Mouse (Mus musculus): ENCODE data around the gene Rdh13. TPM values are rescaled to one million over a fixed set of nuclear protein-coding genes. Genes with fewer than 3 reads are reported as not detected.

Gene Rdh13
- polyA plus RNA-seq, 1 experiment from 2014 or later: 27.3 TPM

DNA sequence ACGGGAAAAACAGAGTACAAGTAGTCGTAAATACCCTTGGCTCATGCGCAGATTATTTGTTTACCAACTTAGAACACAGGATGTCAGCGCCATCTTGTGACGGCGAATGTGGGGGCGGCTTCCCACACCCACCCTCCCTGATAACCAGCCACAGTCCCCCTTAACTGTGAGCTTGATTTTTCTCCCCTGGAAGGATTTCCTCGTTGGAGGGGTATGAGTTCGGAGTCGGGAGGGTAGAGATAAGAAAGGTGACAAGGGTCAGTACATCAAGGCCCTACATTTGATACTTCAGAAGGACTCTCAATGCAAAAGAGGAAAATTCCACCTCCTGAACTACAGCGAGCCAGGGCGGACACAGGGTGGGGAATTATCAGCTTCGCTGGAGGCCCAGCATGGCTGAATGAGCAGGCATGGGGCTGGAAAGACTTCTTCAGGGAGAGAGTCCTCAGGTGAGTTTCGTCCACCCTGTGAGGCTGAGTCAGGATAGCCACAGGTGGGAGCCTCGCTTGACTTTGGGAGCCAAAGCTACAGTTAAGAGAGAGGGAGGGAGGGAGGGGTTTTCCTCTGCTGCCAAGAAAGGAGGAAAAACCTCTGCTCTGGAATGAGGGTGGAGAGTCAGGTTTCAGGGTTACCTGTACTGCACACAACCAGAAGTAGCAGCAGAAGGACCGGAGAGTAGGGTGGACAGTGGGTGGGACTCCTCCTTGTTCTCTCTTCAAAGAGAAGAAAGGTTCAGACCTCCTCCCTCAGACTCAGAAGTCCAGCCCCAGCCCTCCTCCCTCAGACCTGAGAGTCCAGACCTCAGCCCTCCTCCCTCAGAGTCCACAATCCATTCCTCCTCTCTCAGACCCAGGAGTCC, 15.4 kb upstream of the Rdh13 start, which contains the start of gene Eps8l1:
TSS of gene Eps8l1 (plus strand) at position 99 of the 859 bp plus-strand sequence.
- 54% methylated on average over 13 of the region's 16 CpGs for WGBS
- peak; percentile 24; the same call in 1 of the 2 replicates for ATAC-seq (ENCODE audit: insufficient read depth)

DNA sequence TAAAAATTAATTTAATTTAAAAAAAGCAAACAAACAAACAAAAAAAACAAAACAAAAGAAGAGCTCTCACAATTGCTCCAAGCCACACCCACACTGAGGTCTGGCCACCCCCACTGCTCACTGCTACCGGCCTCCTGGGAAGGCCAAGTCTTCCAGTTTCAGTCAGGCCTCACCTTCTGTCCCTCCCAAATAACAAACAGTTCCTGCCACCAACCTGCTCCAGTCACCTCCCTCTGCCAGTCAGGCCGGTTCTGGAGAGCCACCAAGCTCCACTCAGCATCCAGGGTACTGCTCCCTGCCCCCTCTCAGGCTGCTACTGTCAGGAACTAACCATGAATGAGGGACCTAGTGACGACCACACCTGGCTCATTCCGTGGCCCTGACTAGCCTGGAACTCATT, 7.2 kb upstream of the Rdh13 start:
- no peak overlapping the region for H3K4me3 ChIP-seq (ENCODE audit: low read depth, low read length)
- H3K27ac ChIP-seq (ENCODE audit: low read depth): 0 out of 2 replicates have a peak overlapping the region, but pooled peaks have one; percentile 16
- 20% methylated on average over 4 of the region's 4 CpGs for WGBS
- H3K4me2 ChIP-seq: no peak overlapping the region
- H3K4me1 ChIP-seq (ENCODE audit: insufficient read depth): no peaks in the 10 kb centered on the region
- H3K36me3 ChIP-seq (ENCODE audit: insufficient read depth): no peaks in the 10 kb centered on the region
- H3K27me3 ChIP-seq (ENCODE audit: insufficient read depth, low read length): no peaks in the 10 kb centered on the region
- no peak overlapping the region for H3K9ac ChIP-seq
- DNase-seq (peak; percentile 31), ATAC-seq (ENCODE audit: insufficient read depth) (peak; percentile 75; the same call in 1 of the 2 replicates)
- no peaks in the 10 kb centered on the region for H3K9me3 ChIP-seq (ENCODE audit: low read depth, low read length)
- TF ChIP-seq CTCF (IDR thresholded peaks at IDR 0.05; ENCODE audit: low read depth): no peak

More for the DNA sequence above, 15.4 kb upstream of the Rdh13 start, which contains the start of gene Eps8l1:
- DNase-seq: peak; percentile 17
- peak within 1 kb of the TSS; percentile 1; the same call in 1 of the 2 replicates for H3K9ac ChIP-seq
- H3K36me3 ChIP-seq (ENCODE audit: insufficient read depth): no peaks in the 10 kb centered on the region
- no peaks in the 10 kb centered on the region for H3K9me3 ChIP-seq (ENCODE audit: low read depth, low read length)
- H3K4me1 ChIP-seq (ENCODE audit: insufficient read depth): no peaks in the 10 kb centered on the region
- peak within 1 kb of the TSS; percentile 23 for H3K4me3 ChIP-seq (ENCODE audit: low read depth, low read length)
- H3K4me2 ChIP-seq: peak within 1 kb of the TSS; percentile 51
- peak within 1 kb of the TSS; percentile 67 for H3K27ac ChIP-seq (ENCODE audit: low read depth)
- H3K27me3 ChIP-seq (ENCODE audit: insufficient read depth, low read length): no peaks in the 10 kb centered on the region
- TF ChIP-seq CTCF (IDR thresholded peaks at IDR 0.05; ENCODE audit: low read depth): no peak

DNA sequence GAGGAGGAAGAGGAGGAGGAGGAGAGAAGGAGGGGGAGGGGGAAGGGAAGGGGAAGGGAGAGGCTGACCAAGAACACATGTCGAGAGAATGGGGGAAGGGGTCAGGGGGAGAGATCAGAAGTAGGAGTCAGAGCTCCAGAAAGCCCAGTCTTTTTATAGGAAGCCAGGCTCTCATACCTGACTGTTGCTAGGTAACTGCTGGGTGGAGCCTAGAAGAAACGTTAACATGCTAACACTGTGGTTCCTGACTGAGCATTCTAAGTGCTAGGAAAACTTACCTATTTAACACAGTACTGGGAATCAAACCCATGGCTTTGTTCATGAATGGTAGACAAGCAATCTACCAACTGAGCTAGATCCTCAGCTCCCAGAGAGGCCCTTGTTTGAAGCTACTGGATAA, 3.8 kb upstream of the Rdh13 start:
- no peaks in the 10 kb centered on the region for H3K9me3 ChIP-seq (ENCODE audit: low read depth, low read length)
- no peaks in the 10 kb centered on the region for H3K4me1 ChIP-seq (ENCODE audit: insufficient read depth)
- no peak overlapping the region for H3K4me2 ChIP-seq
- no peak overlapping the region for H3K27ac ChIP-seq (ENCODE audit: low read depth)
- H3K36me3 ChIP-seq (ENCODE audit: insufficient read depth): peaks cover under 1% of the 10 kb centered on the region; the same call in 1 of the 2 replicates
- no peak for TF ChIP-seq CTCF (IDR thresholded peaks at IDR 0.05; ENCODE audit: low read depth)
- H3K9ac ChIP-seq: no peak overlapping the region
- peak; percentile 20 for DNase-seq
- H3K27me3 ChIP-seq (ENCODE audit: insufficient read depth, low read length): no peaks in the 10 kb centered on the region
- no peak overlapping the region for H3K4me3 ChIP-seq (ENCODE audit: low read depth, low read length)
- ATAC-seq (ENCODE audit: insufficient read depth): no peak
- 5% methylated on average over 2 of the region's 2 CpGs for WGBS

DNA sequence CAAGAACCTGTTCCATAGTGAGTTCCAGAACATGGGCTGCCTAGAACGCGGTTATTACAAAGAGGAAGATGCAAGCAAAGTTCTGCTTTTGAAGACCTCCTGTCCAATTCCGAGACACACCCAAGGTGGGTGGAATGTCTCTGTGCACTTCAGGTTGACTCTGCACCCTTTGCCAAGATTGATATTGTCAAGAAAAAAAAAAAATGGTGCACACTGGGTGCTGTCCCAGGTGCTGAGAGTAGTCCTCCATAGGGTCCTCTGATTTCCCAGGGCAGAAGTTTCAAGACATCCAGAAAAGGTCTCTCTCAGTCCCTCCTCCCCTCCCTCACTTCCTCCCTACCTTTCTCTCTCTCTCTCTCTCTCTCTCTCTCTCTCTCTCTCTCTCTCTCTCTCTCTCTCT, 3.0 kb upstream of the Rdh13 start:
- Histone ChIP-seq H3K9me3 (ENCODE audit: low read depth, low read length) (no peaks in the 10 kb centered on the region), H3K4me2 (no peak overlapping the region), H3K27ac (ENCODE audit: low read depth) (no peak overlapping the region), H3K27me3 (ENCODE audit: insufficient read depth, low read length) (no peaks in the 10 kb centered on the region), H3K4me3 (ENCODE audit: low read depth, low read length) (no peak overlapping the region), H3K4me1 (ENCODE audit: insufficient read depth) (no peaks in the 10 kb centered on the region), H3K9ac (no peak overlapping the region), H3K36me3 (ENCODE audit: insufficient read depth) (peaks cover 8% of the 10 kb centered on the region; the same call in 1 of the 2 replicates)
- 76% methylated on average over 3 of the region's 3 CpGs for WGBS
- no peak for TF ChIP-seq CTCF (IDR thresholded peaks at IDR 0.05; ENCODE audit: low read depth)
- ATAC-seq (ENCODE audit: insufficient read depth): no peak
- no peak for DNase-seq

DNA sequence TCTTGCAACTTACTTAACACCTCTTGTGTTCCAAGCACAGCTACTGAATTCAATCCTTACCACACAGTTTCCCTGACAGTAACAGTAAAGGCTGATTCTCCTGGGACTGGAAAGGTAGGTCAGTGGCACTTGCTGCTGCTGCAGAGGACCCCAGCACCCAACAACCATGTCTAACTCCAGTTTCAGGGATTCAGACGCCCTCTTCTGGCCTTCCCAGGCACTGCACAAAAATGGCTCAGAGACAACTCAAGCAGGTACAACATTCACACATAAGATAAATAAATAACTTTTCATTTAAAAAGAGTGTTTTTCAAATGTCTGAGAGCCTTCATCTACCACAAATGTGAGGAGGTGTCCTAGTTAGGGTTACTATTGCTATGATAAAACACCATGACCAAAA, 1.7 kb upstream of the Rdh13 start:
- ATAC-seq (ENCODE audit: insufficient read depth) (no peak), DNase-seq (no peak)
- Histone ChIP-seq H3K4me1 (ENCODE audit: insufficient read depth) (no peaks in the 10 kb centered on the region), H3K4me2 (no peak overlapping the region), H3K4me3 (ENCODE audit: low read depth, low read length) (no peak overlapping the region), H3K27me3 (ENCODE audit: insufficient read depth, low read length) (no peaks in the 10 kb centered on the region), H3K27ac (ENCODE audit: low read depth) (no peak overlapping the region), H3K9ac (no peak overlapping the region), H3K36me3 (ENCODE audit: insufficient read depth) (peaks cover 21% of the 10 kb centered on the region), H3K9me3 (ENCODE audit: low read depth, low read length) (no peaks in the 10 kb centered on the region)
- TF ChIP-seq CTCF (IDR thresholded peaks at IDR 0.05; ENCODE audit: low read depth): peak; percentile 37
- 0% methylated on average over 1 of the region's 1 CpGs for WGBS

DNA sequence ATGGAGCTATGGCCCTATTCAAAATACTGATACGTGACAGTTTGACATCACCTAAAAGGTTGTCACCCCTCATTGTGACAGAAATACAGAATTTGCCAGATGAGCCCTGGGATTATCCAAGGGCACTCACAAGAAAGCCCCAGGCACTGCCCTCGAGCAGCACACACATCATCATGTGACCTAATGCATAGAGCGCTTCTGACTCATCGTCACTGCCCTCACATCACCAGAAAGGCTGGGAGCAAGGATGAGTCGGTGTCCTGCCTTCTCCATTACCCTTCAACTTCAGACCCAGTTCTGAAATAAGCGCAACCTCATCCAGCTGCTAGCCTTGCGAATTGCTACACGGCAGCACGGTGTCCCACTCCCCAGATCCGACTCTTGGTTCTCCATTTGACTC, 4.9 kb downstream of the Rdh13 start:
- no peaks in the 10 kb centered on the region for H3K27me3 ChIP-seq (ENCODE audit: insufficient read depth, low read length)
- no peak overlapping the region for H3K4me3 ChIP-seq (ENCODE audit: low read depth, low read length)
- no peak overlapping the region for H3K27ac ChIP-seq (ENCODE audit: low read depth)
- no peaks in the 10 kb centered on the region for H3K9me3 ChIP-seq (ENCODE audit: low read depth, low read length)
- TF ChIP-seq CTCF (IDR thresholded peaks at IDR 0.05; ENCODE audit: low read depth): no peak
- ATAC-seq (ENCODE audit: insufficient read depth) (no peak), DNase-seq (no peak)
- H3K36me3 ChIP-seq (ENCODE audit: insufficient read depth): peaks cover 73% of the 10 kb centered on the region
- 90% methylated on average over 10 of the region's 10 CpGs for WGBS
- H3K4me2 ChIP-seq: no peak overlapping the region
- no peak overlapping the region for H3K9ac ChIP-seq
- H3K4me1 ChIP-seq (ENCODE audit: insufficient read depth): no peaks in the 10 kb centered on the region

DNA sequence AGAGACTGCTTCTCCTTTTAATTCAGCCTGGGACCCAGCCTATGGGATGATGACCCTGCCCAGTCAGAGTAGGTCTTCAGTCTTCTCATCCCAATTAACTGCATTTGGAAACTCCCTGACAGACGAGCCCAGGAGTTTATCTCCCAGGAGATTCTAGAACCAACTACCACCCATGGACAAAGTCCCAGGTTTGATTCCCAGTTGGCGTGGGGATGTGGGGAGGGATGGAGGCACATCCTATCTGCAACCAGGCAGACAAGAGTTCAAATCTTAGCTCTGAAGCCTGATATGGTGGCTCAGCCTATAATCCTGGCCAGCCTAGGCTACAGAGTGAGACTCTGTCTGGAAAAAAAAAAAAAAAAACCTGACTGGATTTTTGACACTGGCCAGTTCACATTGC, 7.7 kb downstream of the Rdh13 start:
- Histone ChIP-seq H3K27me3 (ENCODE audit: insufficient read depth, low read length) (no peaks in the 10 kb centered on the region), H3K36me3 (ENCODE audit: insufficient read depth) (peaks cover 76% of the 10 kb centered on the region), H3K4me2 (no peak overlapping the region), H3K9ac (no peak overlapping the region), H3K9me3 (ENCODE audit: low read depth, low read length) (no peaks in the 10 kb centered on the region), H3K4me1 (ENCODE audit: insufficient read depth) (no peaks in the 10 kb centered on the region), H3K4me3 (ENCODE audit: low read depth, low read length) (no peak overlapping the region), H3K27ac (ENCODE audit: low read depth) (no peak overlapping the region)
- TF ChIP-seq CTCF (IDR thresholded peaks at IDR 0.05; ENCODE audit: low read depth): no peak
- no peak for DNase-seq
- WGBS: 84% methylated on average over 2 of the region's 2 CpGs
- no peak for ATAC-seq (ENCODE audit: insufficient read depth)

Measured in lung, embryonic 14.5 days (tissue).